Mouse (Mus musculus) cerebellum, adult 11 months (tissue): ENCODE measurements around the gene Tnfrsf22.
"Not testable (repeated sequence)": the region's sequence is repeated elsewhere in the genome, so short reads cannot be mapped to it uniquely, and the experiment has no call there.

Source experiments
- DNase-seq: peaks from one replicate; pipeline ENCODE4 v3.0.0; 2022

Tnfrsf22 gene

GRCm38 (mm10) chr7:143649034-143649768 lies at the start of gene Tnfrsf22:
TSS of gene Tnfrsf22 (minus strand) at chr7:143649661.
- DNase-seq = peak; percentile 7

- no peak for DNase-seq
These were observed 46.7 kb upstream of the Tnfrsf22 start for GRCm38 (mm10) chr7:143696140-143696539.

- no peak for DNase-seq
These were observed 45.1 kb upstream of the Tnfrsf22 start for GRCm38 (mm10) chr7:143694550-143694949.

- DNase-seq = no peak
These were observed 43.5 kb upstream of the Tnfrsf22 start for GRCm38 (mm10) chr7:143692746-143693510.

- no peak for DNase-seq
These were observed 42.4 kb upstream of the Tnfrsf22 start for GRCm38 (mm10) chr7:143691909-143692308.

- no peak for DNase-seq
These were observed 41.7 kb upstream of the Tnfrsf22 start for GRCm38 (mm10) chr7:143691181-143691580.

- no peak for DNase-seq
These were observed 40.5 kb upstream of the Tnfrsf22 start for GRCm38 (mm10) chr7:143689946-143690345.

GRCm38 (mm10) chr7:143689481-143689880 lies 40.0 kb upstream of the Tnfrsf22 start:
- no peak for DNase-seq

- not testable (repeated sequence) for DNase-seq
These were observed 37.2 kb upstream of the Tnfrsf22 start for GRCm38 (mm10) chr7:143686676-143687075.

- DNase-seq = not testable (repeated sequence)
These were observed 36.7 kb upstream of the Tnfrsf22 start for GRCm38 (mm10) chr7:143686191-143686590.

GRCm38 (mm10) chr7:143685359-143686067 lies 36.1 kb upstream of the Tnfrsf22 start, which contains the start of gene Tnfrsf23:
TSS of gene Tnfrsf23 (minus strand) at chr7:143685872.
- no peak for DNase-seq

- DNase-seq = not testable (repeated sequence)
These were observed 35.1 kb upstream of the Tnfrsf22 start for GRCm38 (mm10) chr7:143684569-143684968.

- DNase-seq = no peak
These were observed 32.1 kb upstream of the Tnfrsf22 start for GRCm38 (mm10) chr7:143681566-143681965.

- not testable (repeated sequence) for DNase-seq
These were observed 31.4 kb upstream of the Tnfrsf22 start for GRCm38 (mm10) chr7:143680836-143681235.

GRCm38 (mm10) chr7:143679650-143680049 lies 30.2 kb upstream of the Tnfrsf22 start:
- not testable (repeated sequence) for DNase-seq

- no peak for DNase-seq
These were observed 17.2 kb upstream of the Tnfrsf22 start for GRCm38 (mm10) chr7:143666427-143667311.

- no peak for DNase-seq
These were observed 14.0 kb upstream of the Tnfrsf22 start for GRCm38 (mm10) chr7:143663470-143663869.

- DNase-seq = no peak
These were observed 11.3 kb upstream of the Tnfrsf22 start for GRCm38 (mm10) chr7:143660797-143661196.

GRCm38 (mm10) chr7:143649769-143650346 lies 397 bp upstream of the Tnfrsf22 start:
- DNase-seq = not testable (repeated sequence)

GRCm38 (mm10) chr7:143643949-143644348 lies 5.5 kb downstream of the Tnfrsf22 start:
- not testable (repeated sequence) for DNase-seq

- DNase-seq = no peak
These were observed 12.8 kb downstream of the Tnfrsf22 start for GRCm38 (mm10) chr7:143636674-143637073.

- no peak for DNase-seq
These were observed 18.0 kb downstream of the Tnfrsf22 start for GRCm38 (mm10) chr7:143631503-143631902.
